Mouse (Mus musculus) NIH3T3 (cell line): ENCODE results near the gene Gm42906.

ENCODE experiments used
- DNase-seq: peaks from one replicate; pipeline ENCODE4 v3.0.0-alpha.2; 2012; ENCODE audit warnings: low read depth

The Gm42906 gene

DNA sequence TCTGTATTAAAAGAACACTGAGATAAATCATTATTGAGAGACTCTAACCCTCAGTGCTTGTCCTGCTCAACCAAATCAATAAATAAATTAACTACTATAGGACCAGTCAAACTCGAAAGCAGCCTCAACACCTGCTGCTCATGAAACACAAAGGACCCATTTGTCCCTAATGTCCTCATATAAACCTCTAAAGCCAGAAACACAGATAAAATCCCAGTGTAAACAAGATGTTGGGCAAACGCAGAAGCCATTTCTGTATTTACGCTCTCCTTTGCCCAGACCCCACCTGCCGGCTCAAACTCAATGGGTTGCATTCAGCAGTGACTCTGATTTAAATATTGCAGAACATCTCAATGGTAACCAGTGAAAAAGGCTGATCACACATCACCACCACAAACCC, 131.7 kb downstream of the Gm42906 start:
- DNase-seq = no peak

GRCm38 (mm10) chr5:151293591-151293990, 134.4 kb downstream of the Gm42906 start:
- DNase-seq = peak; percentile 51

- peak; percentile 44 for DNase-seq
Observed at GRCm38 (mm10) chr5:151292310-151292709, 135.7 kb downstream of the Gm42906 start.

- DNase-seq = no peak
Observed at GRCm38 (mm10) chr5:151286331-151286730, 141.6 kb downstream of the Gm42906 start.

DNA sequence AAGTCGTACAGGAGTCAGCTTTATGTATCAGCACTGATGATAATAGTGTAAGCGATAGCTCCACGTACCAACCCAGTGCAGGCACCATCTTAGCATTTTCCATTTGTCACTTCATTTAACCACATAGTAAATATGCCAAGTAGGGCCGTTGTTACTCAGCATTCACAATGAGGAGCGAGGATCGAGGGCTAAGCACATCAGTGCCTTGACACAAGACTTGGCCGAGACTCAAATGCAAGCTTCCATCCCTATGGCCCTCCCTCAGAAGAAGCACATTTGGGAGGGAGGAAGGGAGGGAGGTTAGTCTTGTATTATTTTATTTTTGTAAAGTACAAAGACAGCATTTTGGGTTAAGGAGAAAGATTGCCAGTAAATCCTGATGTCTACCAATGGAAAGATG, 148.4 kb downstream of the Gm42906 start:
- DNase-seq = no peak

- DNase-seq = no peak
Observed at GRCm38 (mm10) chr5:151277927-151278326, 150.0 kb downstream of the Gm42906 start.

DNA sequence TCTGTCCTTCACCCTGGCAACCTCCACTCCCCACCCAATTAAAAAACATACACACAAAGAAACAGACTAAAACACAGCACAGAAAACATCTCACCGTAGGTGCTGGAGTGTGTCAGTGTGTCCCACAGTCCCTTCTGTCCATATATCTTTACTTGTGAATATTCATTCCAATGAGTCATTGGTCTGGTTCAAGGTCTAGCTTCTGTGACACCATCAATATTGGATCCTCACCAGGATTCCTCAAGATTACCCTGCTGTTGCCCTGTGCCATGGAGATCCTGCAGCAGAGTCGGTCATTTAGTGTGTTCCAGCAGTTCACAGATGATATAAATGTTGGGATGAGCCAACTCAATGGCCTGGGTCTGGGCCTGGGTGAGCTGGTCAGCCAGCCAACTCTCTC, 152.0 kb downstream of the Gm42906 start:
- no peak for DNase-seq

DNA sequence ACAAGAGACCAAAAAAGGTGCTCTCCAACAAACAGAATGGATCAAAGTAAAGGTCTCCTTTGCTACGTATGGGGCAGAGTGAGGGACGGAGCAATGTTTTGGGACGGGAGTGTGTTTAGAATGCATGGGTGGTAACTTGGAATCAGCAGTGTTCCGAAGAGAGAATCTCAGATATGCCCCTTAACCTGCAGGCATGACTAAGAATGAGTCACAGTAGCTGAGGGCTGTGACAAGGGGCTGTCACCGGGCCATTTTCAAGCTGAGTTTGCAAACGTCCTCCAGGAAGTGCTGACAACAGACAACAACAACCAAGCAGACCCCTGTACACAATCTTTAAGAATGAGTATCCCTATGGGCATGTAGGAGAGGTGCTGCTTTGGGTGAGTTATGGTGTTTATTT, 153.7 kb downstream of the Gm42906 start:
- peak; percentile 14 for DNase-seq

DNA sequence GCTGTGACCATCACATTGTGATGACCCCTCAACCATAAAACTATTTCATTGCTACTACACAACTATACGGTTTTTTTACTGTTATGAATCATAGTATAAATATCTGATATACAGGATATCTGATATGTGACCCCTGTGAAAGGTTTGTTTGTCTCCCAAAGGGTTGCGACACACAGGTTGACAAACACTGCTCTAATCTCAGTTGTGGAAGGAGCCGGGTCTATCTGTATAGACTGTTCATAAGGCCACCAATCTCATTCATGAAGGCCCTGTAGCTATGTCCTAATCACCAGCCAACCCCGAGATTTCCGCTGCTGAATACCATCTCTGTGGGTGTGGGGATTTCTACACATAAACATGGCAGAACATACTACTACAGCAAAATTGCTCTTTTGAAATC, 157.1 kb downstream of the Gm42906 start:
- no peak for DNase-seq

DNA sequence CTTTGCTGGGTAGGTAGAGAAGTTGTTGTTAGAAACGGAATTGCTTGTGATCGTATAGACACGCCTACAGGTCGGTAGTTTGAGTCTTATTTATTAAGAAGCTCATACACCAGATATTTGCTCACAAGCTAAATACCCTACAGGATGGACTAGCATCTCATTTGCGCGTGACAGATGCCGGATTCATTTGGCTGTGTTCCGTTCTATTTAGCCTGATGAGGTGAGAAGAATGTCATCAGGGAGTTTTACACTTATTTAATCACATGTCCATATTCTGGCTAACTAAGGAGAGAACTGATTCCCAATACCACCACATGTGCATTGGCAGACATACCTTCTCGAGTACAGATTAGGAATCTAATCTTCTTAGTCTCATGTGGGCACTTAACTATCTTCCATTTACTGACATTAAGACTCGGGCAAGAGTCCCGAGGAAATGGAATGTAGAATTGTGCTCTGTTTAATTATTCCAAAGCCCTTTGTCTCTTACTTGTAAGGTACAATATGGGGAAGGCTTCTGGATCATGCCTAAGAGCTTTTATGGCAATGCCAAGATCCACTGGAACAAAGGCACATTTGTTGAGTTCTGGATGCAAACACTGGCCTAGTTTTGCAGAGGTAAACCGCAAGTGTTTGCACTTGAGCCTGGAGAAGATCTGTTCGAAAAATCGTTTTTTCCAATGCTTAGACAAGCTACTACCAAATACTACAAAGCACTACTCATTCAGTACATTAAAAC, 160.9 kb downstream of the Gm42906 start:
- no peak for DNase-seq

DNA sequence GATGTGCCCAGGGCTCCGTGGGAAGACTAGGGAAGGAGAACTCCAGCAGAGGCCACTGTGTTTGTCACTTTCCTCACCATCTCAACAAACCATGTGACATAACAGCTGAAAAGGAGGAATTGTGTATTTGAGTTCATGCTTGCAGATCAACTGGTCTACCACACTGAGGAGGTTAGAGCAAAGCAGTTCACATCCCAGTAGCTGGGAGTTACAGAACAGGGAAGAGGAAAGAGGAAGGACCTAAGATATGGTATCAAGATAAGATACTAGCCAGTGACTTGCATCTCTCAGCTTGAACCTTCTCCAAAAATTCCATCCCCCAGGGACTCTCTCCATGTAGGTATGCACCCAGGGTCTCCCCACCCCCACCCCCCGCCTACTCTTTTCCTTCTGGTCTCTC, 166.4 kb downstream of the Gm42906 start:
- no peak for DNase-seq

GRCm38 (mm10) chr5:151252213-151252612, 175.8 kb downstream of the Gm42906 start:
- DNase-seq = peak; percentile 28

DNA sequence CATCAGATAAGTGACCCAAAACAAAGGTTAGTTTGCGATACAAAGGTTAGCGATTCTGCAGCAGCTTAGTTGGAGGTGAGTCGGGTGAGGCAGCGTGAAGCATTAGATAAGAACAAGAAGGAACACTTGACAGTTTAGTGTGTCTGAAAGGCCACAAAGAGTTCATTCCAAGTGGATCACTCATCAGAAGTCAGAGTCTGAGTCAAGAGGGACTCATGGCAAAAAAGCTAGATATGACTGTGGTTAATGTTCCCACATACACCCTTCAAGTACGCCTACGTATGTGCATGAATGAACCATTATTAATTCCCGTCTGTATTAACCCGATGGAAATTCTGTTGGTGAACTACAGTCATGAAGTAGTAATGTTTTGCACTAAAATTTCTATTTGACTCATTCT, 176.3 kb downstream of the Gm42906 start:
- peak; percentile 58 for DNase-seq

GRCm38 (mm10) chr5:151248671-151249620, 179.0 kb downstream of the Gm42906 start:
- DNase-seq = no peak

- DNase-seq = peak; percentile 49
Observed at GRCm38 (mm10) chr5:151248084-151248483, 179.9 kb downstream of the Gm42906 start.

GRCm38 (mm10) chr5:151247115-151247875, 180.7 kb downstream of the Gm42906 start:
- no peak for DNase-seq

DNA sequence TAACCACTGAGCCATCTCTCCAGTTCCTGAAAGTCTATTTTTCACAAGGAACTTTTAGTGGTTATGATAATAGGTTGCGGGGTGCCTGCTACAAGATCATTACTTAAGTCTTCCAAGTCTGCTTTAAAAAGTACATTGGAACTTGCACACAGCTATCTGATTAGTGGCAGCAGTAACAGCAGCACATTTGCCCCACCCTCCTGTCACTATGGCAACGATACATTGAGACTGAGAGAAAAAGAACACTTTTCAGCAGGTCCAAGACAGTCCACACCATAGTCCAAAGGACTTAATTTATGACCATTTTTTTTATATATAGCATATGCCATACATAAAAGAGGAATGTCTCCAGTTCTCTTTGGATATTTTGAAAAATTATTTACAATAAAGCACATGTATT, 181.7 kb downstream of the Gm42906 start:
- DNase-seq = no peak

DNA sequence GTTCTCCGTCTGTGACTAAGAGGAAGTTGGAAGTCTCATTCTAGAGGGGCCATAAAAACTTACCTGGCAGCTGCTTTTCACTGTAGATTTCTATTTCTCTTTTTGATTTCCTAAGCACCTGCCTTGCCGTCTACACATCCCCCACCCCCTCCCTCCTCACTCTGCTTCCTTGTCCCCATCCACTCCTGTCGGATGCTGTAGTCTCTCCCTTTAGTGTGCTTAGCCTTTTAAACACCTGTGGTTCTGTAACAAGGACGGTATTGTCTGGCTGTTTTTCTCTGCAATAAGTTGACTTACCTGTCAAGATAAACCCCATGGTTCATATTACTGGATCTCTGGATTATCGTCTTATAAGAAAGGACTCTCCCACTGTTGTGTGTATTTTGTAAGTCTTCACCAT, 182.4 kb downstream of the Gm42906 start:
- no peak for DNase-seq

- peak; percentile 65 for DNase-seq
Observed at GRCm38 (mm10) chr5:151238730-151239129, 189.2 kb downstream of the Gm42906 start.

GRCm38 (mm10) chr5:151236411-151236810, 191.6 kb downstream of the Gm42906 start:
- DNase-seq = no peak

DNA sequence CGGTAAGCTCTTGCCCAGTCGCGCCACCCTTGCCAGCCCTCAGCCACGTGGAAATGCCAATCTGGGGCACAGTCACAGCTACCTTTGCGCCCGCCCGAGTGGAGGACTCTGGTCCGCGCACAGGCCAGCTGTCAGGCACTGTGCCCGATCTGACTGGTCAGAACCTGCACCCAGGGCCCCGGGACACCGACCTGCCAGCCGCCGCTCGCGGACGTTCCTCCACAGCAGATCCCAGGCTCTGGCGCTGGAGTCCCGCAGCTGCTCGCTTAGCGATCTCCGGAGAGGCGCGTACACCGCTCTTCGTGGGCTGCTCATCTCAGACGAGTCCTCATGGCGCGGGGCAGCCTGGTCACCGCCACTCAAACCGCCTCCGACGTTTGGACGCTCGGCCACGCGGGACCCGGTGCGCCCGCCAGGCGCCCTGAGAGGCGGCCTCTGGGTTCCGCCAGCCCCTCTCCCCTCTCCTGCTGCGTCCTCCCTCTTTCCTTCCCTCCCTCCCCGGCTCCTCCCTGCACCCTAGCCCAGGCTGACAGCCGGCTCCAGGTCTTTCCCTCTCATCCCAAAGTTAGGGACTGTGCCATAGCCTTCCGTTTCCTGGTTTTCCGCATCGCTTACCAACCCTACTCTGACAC, 194.4 kb downstream of the Gm42906 start, which contains the start of gene Stard13:
TSS of gene Stard13 (minus strand) at position 437 of the 632 bp plus-strand sequence.
- peak; percentile 53 for DNase-seq
